Mouse (Mus musculus) midbrain, postnatal 0 days (tissue): Measurements from ENCODE around the gene Myt1l. TPM values are rescaled to one million over a fixed set of nuclear protein-coding genes. Genes with fewer than 3 reads are reported as not detected.

Experiments used
- ATAC-seq: fragments of 200-750 bp; cut with Nextera tagmentation; 2 replicates; pipeline ENCODE4 v1.8.0; 2017; ENCODE audit warnings: moderate number of reproducible peaks, mild to moderate bottlenecking, moderate TSS enrichment, moderate library complexity; ENCODE audit not compliant: low FRiP score
- DNase-seq: peaks from one replicate; pipeline ENCODE4 v3.0.0-alpha.2; 2015; ENCODE audit warnings: low spot score
- H3K27ac ChIP-seq: fragments of 300-500 bp; sonication (generic); 2 replicates; pipeline ENCODE4 v1.5.1; 2014; ENCODE audit warnings: low read depth, mild to moderate bottlenecking, low read length, mixed read lengths
- H3K27me3 ChIP-seq: fragments of 300-500 bp; sonication (generic); 2 replicates; pipeline ENCODE4 v1.6.1; 2014; ENCODE audit warnings: low read length, control low read depth, mixed read lengths; ENCODE audit not compliant: insufficient read depth
- H3K36me3 ChIP-seq: fragments of 300-500 bp; sonication (generic); 2 replicates; pipeline ENCODE4 v1.6.1; 2014; ENCODE audit warnings: low read length, control low read depth, mixed read lengths; ENCODE audit not compliant: insufficient read depth
- H3K4me1 ChIP-seq: fragments of 300-500 bp; sonication (generic); 2 replicates; pipeline ENCODE4 v1.6.1; 2014; ENCODE audit warnings: mild to moderate bottlenecking, control low read depth, antibody characterized with exemption, low read length, mixed read lengths; ENCODE audit not compliant: insufficient read depth
- H3K4me2 ChIP-seq: fragments of 300-500 bp; sonication (generic); 2 replicates; pipeline ENCODE4 v1.6.1; 2014; ENCODE audit warnings: low read depth, mild to moderate bottlenecking, low read length, mixed read lengths; ENCODE audit not compliant: poor library complexity, severe bottlenecking
- H3K4me3 ChIP-seq: fragments of 300-500 bp; sonication (generic); 2 replicates; pipeline ENCODE4 v1.5.1; 2014; ENCODE audit warnings: low read depth, mild to moderate bottlenecking, low read length, moderate library complexity
- H3K9ac ChIP-seq: fragments of 300-500 bp; sonication (generic); replicated peaks from 2 replicates; pipeline ENCODE4 v1.6.1; 2014; ENCODE audit warnings: mild to moderate bottlenecking, low read length, moderate library complexity, mixed read lengths; ENCODE audit not compliant: poor library complexity, severe bottlenecking
- H3K9me3 ChIP-seq: fragments of 300-500 bp; sonication (generic); 2 replicates; pipeline ENCODE4 v1.6.1; 2016; ENCODE audit warnings: low read length, control low read depth
- CTCF ChIP-seq: IDR thresholded peaks from 2 replicates; pipeline ENCODE4 v1.5.1; 2016; ENCODE audit warnings: antibody characterized with exemption, mild to moderate bottlenecking
- WGBS: fragments of 180-500 bp; shearing (Covaris S2); extraction: QIAGEN DNeasy Blood & Tissue Kit; methylation state at CpG from one replicate; pipeline ENCODE4 v1.1.7; 2014; 5-methylcytosine and 5-hydroxymethylcytosine counted together
- polyA plus RNA-seq: library from polyadenylated mRNA; unstranded; fragments of >200 nt; fragmentation: Nextera tagmentation; extraction: Ambion mirVana; gene quantifications from 2 replicates; pipeline ENCODE4 v1.2.1, GENCODE M21; 2015
- total RNA-seq: library from RNA; depleted of rRNA; stranded (reverse); fragments of >200 nt; gene quantifications from 2 replicates; pipeline ENCODE4 v1.2.3, GENCODE M21; 2014

Myt1l gene
- total and polyA plus RNA-seq, 2 experiments from 2014 or later: 104 to 223 TPM

- ATAC-seq: no peak
- Histone ChIP-seq H3K4me2 (no peak overlapping the region), H3K4me1 (peaks cover 7% of the 10 kb centered on the region; the same call in 1 of the 2 replicates), H3K4me3 (no peak overlapping the region), H3K36me3 (0 out of 2 replicates have a peak, but pooled peaks cover 2% of the 10 kb centered on the region), H3K27me3 (no peaks in the 10 kb centered on the region), H3K9ac (no peak overlapping the region), H3K9me3 (no peaks in the 10 kb centered on the region), H3K27ac (no peak overlapping the region)
- no peak for TF ChIP-seq CTCF
- no peak for DNase-seq
- 90% methylated on average over 6 of the region's 6 CpGs for WGBS
These were observed 417.1 kb downstream of the Myt1l start for GRCm38 (mm10) chr12:29945182-29945743.

- no peak overlapping the region for H3K4me3 ChIP-seq
- H3K27ac ChIP-seq: no peak overlapping the region
- H3K4me1 ChIP-seq: peaks cover 13% of the 10 kb centered on the region; the same call in 1 of the 2 replicates
- 0 out of 2 replicates have a peak, but pooled peaks cover 2% of the 10 kb centered on the region for H3K36me3 ChIP-seq
- ATAC-seq (no peak), DNase-seq (peak; percentile 13)
- no peaks in the 10 kb centered on the region for H3K27me3 ChIP-seq
- H3K4me2 ChIP-seq: no peak overlapping the region
- H3K9ac ChIP-seq: no peak overlapping the region
- no peak for TF ChIP-seq CTCF
- 54% methylated on average over 6 of the region's 6 CpGs for WGBS
- H3K9me3 ChIP-seq: no peaks in the 10 kb centered on the region
These were observed 422.9 kb downstream of the Myt1l start for GRCm38 (mm10) chr12:29951043-29951442.

- Histone ChIP-seq H3K9ac (no peak overlapping the region), H3K27ac (no peak overlapping the region), H3K27me3 (no peaks in the 10 kb centered on the region), H3K4me3 (no peak overlapping the region), H3K4me2 (no peak overlapping the region), H3K4me1 (peaks cover 11% of the 10 kb centered on the region; the same call in 1 of the 2 replicates), H3K36me3 (0 out of 2 replicates have a peak, but pooled peaks cover 2% of the 10 kb centered on the region), H3K9me3 (no peaks in the 10 kb centered on the region)
- DNase-seq: no peak
- 88% methylated on average over 5 of the region's 5 CpGs for WGBS
- no peak for ATAC-seq
- no peak for TF ChIP-seq CTCF
These were observed 423.3 kb downstream of the Myt1l start for GRCm38 (mm10) chr12:29951485-29951884.

- Histone ChIP-seq H3K4me3 (no peak overlapping the region), H3K4me2 (no peak overlapping the region), H3K27me3 (no peaks in the 10 kb centered on the region), H3K9me3 (no peaks in the 10 kb centered on the region), H3K9ac (no peak overlapping the region), H3K27ac (no peak overlapping the region), H3K36me3 (0 out of 2 replicates have a peak, but pooled peaks cover 2% of the 10 kb centered on the region), H3K4me1 (peaks cover 11% of the 10 kb centered on the region; the same call in 1 of the 2 replicates)
- no peak for TF ChIP-seq CTCF
- ATAC-seq: no peak
- DNase-seq: no peak
- WGBS: 73% methylated on average over 6 of the region's 6 CpGs
These were observed 423.9 kb downstream of the Myt1l start for GRCm38 (mm10) chr12:29952102-29952501.

GRCm38 (mm10) chr12:29953999-29954398 is 425.8 kb downstream of the Myt1l start:
- ATAC-seq (no peak), DNase-seq (no peak)
- WGBS: 60% methylated on average over 11 of the region's 11 CpGs
- Histone ChIP-seq H3K27ac (peak overlapping the region; percentile 57), H3K4me1 (peaks cover 11% of the 10 kb centered on the region; the same call in 1 of the 2 replicates), H3K4me2 (no peak overlapping the region), H3K27me3 (no peaks in the 10 kb centered on the region), H3K36me3 (no peaks in the 10 kb centered on the region), H3K9me3 (no peaks in the 10 kb centered on the region), H3K4me3 (no peak overlapping the region), H3K9ac (no peak overlapping the region)
- TF ChIP-seq CTCF: no peak

GRCm38 (mm10) chr12:29954464-29954863 is 426.3 kb downstream of the Myt1l start:
- Histone ChIP-seq H3K27ac (peak overlapping the region; percentile 57; the same call in 1 of the 2 replicates), H3K4me2 (no peak overlapping the region), H3K9me3 (no peaks in the 10 kb centered on the region), H3K4me1 (peaks cover 11% of the 10 kb centered on the region; the same call in 1 of the 2 replicates), H3K9ac (no peak overlapping the region), H3K36me3 (no peaks in the 10 kb centered on the region), H3K4me3 (no peak overlapping the region), H3K27me3 (no peaks in the 10 kb centered on the region)
- ATAC-seq (no peak), DNase-seq (peak; percentile 58)
- 54% methylated on average over 3 of the region's 3 CpGs for WGBS
- no peak for TF ChIP-seq CTCF
